Mouse (Mus musculus) left cerebral cortex, postnatal 14 days (tissue): ENCODE results near the gene Vsig2. TPM values are rescaled to one million over a fixed set of nuclear protein-coding genes. Genes with fewer than 3 reads are reported as not detected.

Source experiments
- DNase-seq, 2 experiments: peaks; one replicate each; pipeline ENCODE4 v3.0.0; 2021 to 2022; ENCODE audit warnings: low spot score in 2 of 2, mixed read lengths in 1 of 2
- intact Hi-C: fragments of 180-260 bp; cut with DNase I; formaldehyde crosslinking; loops from one replicate; pipeline ENCODE4 v1.15.1; 2025
- total RNA-seq, 2 experiments: library from RNA; stranded (reverse); gene quantifications; 2 replicates each; pipeline ENCODE4 v1.2.3; 2021

Gene Vsig2
- total RNA-seq, 2 experiments from 2014 or later, result 2.8 TPM

GRCm38 (mm10) chr9:37530031-37530887 lies 8.8 kb upstream of the Vsig2 start:
- no peak for DNase-seq
- intact Hi-C loops, result loop anchor here (5.0 kb wide), 1 partner anchor 68 kb away; no protein-coding TSS in a partner anchor

- intact Hi-C loops, result loop anchor here (5.0 kb wide), 1 partner anchor 69 kb away; no protein-coding TSS in a partner anchor
Observed at GRCm38 (mm10) chr9:37530888-37531705, 8.0 kb upstream of the Vsig2 start.

DNA sequence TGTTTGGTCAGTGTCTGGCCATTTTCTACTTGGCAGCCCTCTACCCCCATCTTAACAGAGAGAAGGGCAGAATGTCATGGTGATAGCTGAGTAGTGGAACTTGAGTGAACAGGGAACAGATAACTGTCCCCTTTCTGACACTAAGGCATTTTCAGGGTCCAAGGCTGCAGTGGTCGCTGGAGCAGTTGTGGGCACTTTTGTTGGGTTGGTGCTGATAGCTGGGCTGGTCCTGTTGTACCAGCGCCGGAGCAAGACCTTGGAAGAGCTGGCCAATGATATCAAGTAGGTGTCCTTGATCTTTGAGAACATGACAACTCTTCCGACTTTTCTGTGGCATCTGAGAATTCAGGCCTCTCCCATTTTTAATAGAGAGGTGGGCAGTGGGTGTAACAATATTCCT lies 2.2 kb upstream of the Vsig2 start:
- intact Hi-C loops, result no loop called here
- DNase-seq, result no peak

More at GRCm38 (mm10) chr9:37530888-37531705, 8.0 kb upstream of the Vsig2 start:
- DNase-seq, result no peak

- intact Hi-C loops, result no loop called here
Observed at GRCm38 (mm10) chr9:37537658-37538250, 1.3 kb upstream of the Vsig2 start.

DNA sequence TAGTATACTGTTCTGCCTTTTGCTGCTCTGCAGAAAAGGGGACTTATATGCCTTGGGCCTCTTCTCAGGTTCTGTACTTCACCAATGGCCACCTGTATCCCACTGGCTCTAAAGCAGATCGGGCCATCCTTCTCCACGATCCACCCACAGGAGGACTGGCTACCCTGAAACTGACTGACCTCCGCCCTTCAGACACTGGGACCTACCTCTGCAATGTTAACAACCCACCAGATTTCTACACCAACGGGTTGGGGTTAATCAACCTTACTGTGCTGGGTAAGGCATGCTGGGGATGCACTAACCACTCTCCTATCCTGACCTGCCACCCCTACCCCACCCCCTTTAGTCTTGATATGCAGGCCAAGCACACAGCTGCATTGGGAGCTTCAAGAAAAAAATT lies 1.2 kb downstream of the Vsig2 start:
- intact Hi-C loops, result no loop called here
- DNase-seq, result no peak

More at GRCm38 (mm10) chr9:37537658-37538250, 1.3 kb upstream of the Vsig2 start:
- no peak for DNase-seq

- intact Hi-C loops, result no loop called here
- no peak for DNase-seq
Observed at GRCm38 (mm10) chr9:37540701-37541575, 1.9 kb downstream of the Vsig2 start.

DNA sequence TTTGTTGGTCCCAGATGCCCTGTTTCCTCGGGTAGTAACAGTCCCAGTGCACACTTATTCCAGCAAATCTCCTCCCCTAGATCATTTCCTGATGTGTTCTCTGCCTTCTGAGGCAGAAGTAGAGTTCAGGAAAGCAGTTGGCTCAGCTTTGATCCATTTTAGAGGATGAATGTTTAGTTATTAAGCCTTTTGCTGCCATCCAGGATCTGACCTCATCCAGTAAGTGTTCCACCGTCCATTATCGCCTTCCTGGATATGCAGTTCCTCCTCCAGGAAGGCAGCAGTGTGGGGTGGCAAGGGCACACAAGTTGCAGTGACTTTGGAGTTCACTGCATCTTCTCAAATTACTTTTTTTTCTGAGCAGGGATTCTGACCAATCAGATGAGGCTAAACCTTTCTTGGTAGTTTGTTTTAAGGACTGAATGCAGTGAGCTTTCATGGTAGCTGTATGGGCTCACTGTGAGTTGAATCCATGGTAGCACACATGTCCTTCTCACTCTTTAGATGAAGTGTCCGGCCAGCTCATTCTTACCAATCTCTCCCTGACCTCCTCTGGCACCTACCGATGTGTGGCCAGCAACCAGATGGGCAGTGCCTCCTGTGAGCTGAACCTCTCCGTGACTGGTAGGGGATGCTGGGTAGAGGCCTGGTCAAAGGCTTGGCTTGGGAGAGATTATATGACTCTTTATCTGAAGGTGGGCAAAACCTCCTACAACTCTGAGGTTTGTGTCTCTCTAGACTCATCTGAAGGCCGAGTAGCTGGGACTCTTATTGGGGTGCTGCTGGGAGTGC lies 3.0 kb downstream of the Vsig2 start:
- DNase-seq, result no peak
- intact Hi-C loops, result no loop called here

DNA sequence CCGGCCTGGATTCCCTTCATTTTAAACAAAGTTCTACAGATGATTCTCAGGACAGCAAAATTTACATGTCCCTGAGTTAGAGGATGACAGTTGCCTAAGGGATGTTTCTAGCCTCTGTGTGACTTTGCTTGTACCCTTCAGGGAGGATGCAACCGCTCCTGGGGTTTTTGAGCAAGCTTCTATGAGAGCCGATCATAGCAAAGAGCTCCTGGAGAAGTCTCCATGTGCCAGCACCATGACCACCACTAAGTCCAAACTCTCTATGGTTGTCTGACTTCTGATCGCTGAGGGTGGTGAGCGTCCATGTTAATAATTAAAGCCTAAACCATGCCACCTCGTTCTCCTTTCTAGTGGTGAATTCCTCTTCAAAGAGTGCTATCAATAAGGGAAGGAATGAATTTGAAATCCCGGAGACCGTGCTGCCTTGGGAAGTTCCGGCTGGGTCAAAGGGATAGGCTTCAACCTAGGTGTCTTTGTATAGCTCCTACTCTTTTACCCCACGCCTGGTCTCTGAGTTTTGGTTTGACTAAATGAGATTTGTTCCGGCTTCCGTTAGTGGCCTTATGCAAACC lies 4.9 kb downstream of the Vsig2 start:
- intact Hi-C loops, result loop anchor here (2.0 kb wide), 1 partner anchor 113 kb away; no protein-coding TSS in a partner anchor
- no peak for DNase-seq

GRCm38 (mm10) chr9:37544447-37545165 lies 5.6 kb downstream of the Vsig2 start:
- peak; percentile 82 to 86 for DNase-seq
- intact Hi-C loops, result loop anchor here (2.0 kb wide), 1 partner anchor 114 kb away; no protein-coding TSS in a partner anchor

DNA sequence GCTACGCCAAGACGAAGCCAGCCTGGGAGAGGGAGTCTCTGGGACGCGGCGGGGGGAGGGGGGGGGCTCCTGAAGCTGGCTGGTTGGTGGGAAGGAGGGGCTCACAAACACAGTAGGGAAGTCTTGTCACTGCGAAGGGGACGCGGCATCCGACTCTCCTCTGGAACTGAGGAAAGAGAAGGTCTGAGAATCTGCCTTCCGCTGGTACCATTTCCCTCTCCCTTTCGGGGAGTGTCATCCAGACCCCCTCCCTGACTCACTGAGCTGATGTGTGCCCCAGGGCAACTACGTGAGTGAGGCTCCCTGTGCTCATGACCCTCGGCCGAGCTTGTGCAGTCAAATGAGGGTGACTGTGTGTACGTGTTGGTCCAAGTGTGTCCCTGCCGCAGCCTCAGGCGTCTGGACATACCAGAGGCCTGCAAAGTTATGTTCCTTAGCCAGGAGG lies 6.1 kb downstream of the Vsig2 start:
- no peak for DNase-seq

GRCm38 (mm10) chr9:37545847-37546452 lies 6.9 kb downstream of the Vsig2 start:
- intact Hi-C loops, result loop anchor here (2.0 kb wide), 1 partner anchor 115 kb away; no protein-coding TSS in a partner anchor
- DNase-seq, result no peak

More for the DNA sequence above, 6.1 kb downstream of the Vsig2 start:
- intact Hi-C loops, result loop anchor here (2.0 kb wide), 1 partner anchor 114 kb away; no protein-coding TSS in a partner anchor

GRCm38 (mm10) chr9:37546889-37547288 lies 7.8 kb downstream of the Vsig2 start:
- intact Hi-C loops, result no loop called here
- no peak for DNase-seq

GRCm38 (mm10) chr9:37550435-37550834 lies 11.4 kb downstream of the Vsig2 start:
- DNase-seq, result no peak
- intact Hi-C loops, result loop anchor here (5.0 to 10.0 kb wide), 2 partner anchors 264 to 382 kb away; no protein-coding TSS in a partner anchor

DNA sequence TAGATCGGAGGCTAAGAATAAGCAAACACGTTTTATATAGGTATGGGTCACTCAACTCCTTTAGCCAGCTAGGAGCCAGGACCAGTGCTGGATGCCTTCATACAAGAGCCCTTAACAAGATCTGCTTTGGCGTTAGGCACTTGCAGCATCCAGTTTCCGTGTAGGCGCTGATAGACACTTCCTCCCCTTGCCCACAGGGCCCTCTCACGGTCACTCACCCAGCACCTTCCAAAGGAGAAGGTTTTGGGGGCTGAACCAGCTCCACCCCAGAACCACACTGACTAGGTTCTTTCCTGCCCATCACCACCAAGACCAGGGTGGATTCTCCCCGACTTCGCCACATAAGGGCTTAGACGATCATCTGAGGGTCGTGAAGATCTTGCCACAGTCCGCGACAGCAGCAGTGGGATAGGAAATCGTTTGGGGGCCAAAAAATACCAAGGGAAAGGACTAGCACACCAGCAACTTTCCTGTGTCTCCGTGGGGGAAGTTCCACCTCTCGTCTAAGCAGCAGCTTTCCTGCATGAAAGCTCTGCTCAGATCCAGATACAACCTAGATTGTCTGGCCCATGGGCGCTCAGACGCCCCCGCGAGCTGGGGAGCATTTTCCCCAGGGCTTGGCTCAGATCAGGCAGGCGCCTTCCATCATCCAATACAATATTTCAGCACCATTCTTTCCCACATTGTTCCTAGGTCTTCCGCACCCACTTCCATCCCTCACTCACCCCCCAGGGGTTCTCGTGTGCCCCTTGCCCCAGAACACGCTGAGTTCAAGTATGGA lies 12.9 kb downstream of the Vsig2 start:
- intact Hi-C loops, result loop anchor here (2.0 to 10.0 kb wide), 3 partner anchors 61 to 380 kb away; partner anchors contain the start of gene Spa17
- no peak for DNase-seq

GRCm38 (mm10) chr9:37552536-37553293 lies 13.7 kb downstream of the Vsig2 start, which contains the start of gene Nrgn:
Gene Nrgn (minus strand): TSS chr9:37552904.
- DNase-seq, result peak; percentile 90 to 92
- intact Hi-C loops, result loop anchor here (2.0 to 10.0 kb wide), 3 partner anchors 60 to 380 kb away; partner anchors contain the start of gene Spa17
